Mouse (Mus musculus) lung, embryonic 15.5 days (tissue): ENCODE measurements around the gene Gm10643. TPM values are rescaled to one million over a fixed set of nuclear protein-coding genes. Genes with fewer than 3 reads are reported as not detected.

Source experiments
- ATAC-seq: fragments of 200-750 bp; cut with Nextera tagmentation; 2 replicates; pipeline ENCODE4 v1.8.0; 2017; ENCODE audit warnings: moderate number of reproducible peaks, borderline replicate concordance; ENCODE audit not compliant: low FRiP score, low TSS enrichment; ENCODE audit errors: extremely low read depth
- H3K27ac ChIP-seq: fragments of 300-500 bp; sonication (generic); 2 replicates; pipeline ENCODE4 v1.5.1; 2015; ENCODE audit warnings: moderate library complexity, mild to moderate bottlenecking, inconsistent platforms
- H3K27me3 ChIP-seq: fragments of 300-500 bp; sonication (generic); 2 replicates; pipeline ENCODE4 v1.6.1; 2015; ENCODE audit warnings: inconsistent platforms
- H3K36me3 ChIP-seq: fragments of 300-500 bp; sonication (generic); 2 replicates; pipeline ENCODE4 v1.6.1; 2015; ENCODE audit warnings: inconsistent platforms
- H3K4me1 ChIP-seq: fragments of 300-500 bp; sonication (generic); 2 replicates; pipeline ENCODE4 v1.6.1; 2015; ENCODE audit warnings: inconsistent platforms
- H3K4me2 ChIP-seq: fragments of 300-500 bp; sonication (generic); 2 replicates; pipeline ENCODE4 v1.6.1; 2015; ENCODE audit warnings: inconsistent platforms, mild to moderate bottlenecking, moderate library complexity
- H3K4me3 ChIP-seq: fragments of 300-500 bp; sonication (generic); 2 replicates; pipeline ENCODE4 v1.5.1; 2015; ENCODE audit warnings: mild to moderate bottlenecking, inconsistent platforms
- H3K9ac ChIP-seq: fragments of 300-500 bp; sonication (generic); 2 replicates; pipeline ENCODE4 v1.6.1; 2015; ENCODE audit warnings: inconsistent platforms
- H3K9me3 ChIP-seq: fragments of 300-500 bp; sonication (generic); 2 replicates; pipeline ENCODE4 v1.6.1; 2016; ENCODE audit warnings: inconsistent platforms
- WGBS: fragments of 180-500 bp; shearing (Covaris S2); methylation state at CpG from one replicate; pipeline ENCODE4 v1.1.7; 2015; 5-methylcytosine and 5-hydroxymethylcytosine counted together
- polyA plus RNA-seq: library from polyadenylated mRNA; unstranded; fragments of >200 nt; fragmentation: Nextera tagmentation; extraction: Ambion mirVana; gene quantifications from 2 replicates; pipeline ENCODE4 v1.2.1, GENCODE M21; 2015

The Gm10643 gene
- polyA plus RNA-seq, 1 experiment from 2014 or later = 1.3 TPM

- no peak overlapping the region for H3K4me2 ChIP-seq
- no peaks in the 10 kb centered on the region for H3K36me3 ChIP-seq
- no peaks in the 10 kb centered on the region for H3K27me3 ChIP-seq
- H3K4me1 ChIP-seq = peaks cover 8% of the 10 kb centered on the region
- H3K4me3 ChIP-seq = no peak overlapping the region
- no peak overlapping the region for H3K27ac ChIP-seq
- no peak overlapping the region for H3K9ac ChIP-seq
- 93% methylated on average over 5 of the region's 5 CpGs for WGBS
- H3K9me3 ChIP-seq = no peaks in the 10 kb centered on the region
- no peak for ATAC-seq
Observed at GRCm38 (mm10) chr8:84053229-84053628, 11.7 kb downstream of the Gm10643 start.

GRCm38 (mm10) chr8:84052746-84053145, 12.2 kb downstream of the Gm10643 start:
- WGBS = 17% methylated on average over 3 of the region's 3 CpGs
- Histone ChIP-seq H3K36me3 (no peaks in the 10 kb centered on the region), H3K27ac (no peak overlapping the region), H3K9ac (no peak overlapping the region), H3K9me3 (no peaks in the 10 kb centered on the region), H3K4me2 (no peak overlapping the region), H3K27me3 (no peaks in the 10 kb centered on the region), H3K4me1 (peaks cover 8% of the 10 kb centered on the region), H3K4me3 (no peak overlapping the region)
- peak; percentile 59; the same call in 1 of the 2 replicates for ATAC-seq

- Histone ChIP-seq H3K9me3 (no peaks in the 10 kb centered on the region; the same call in 1 of the 2 replicates), H3K27me3 (peaks cover 29% of the 10 kb centered on the region), H3K36me3 (no peaks in the 10 kb centered on the region), H3K4me2 (no peak overlapping the region), H3K9ac (no peak overlapping the region), H3K4me3 (no peak overlapping the region), H3K4me1 (peaks cover 8% of the 10 kb centered on the region), H3K27ac (no peak overlapping the region)
- WGBS = 57% methylated on average over 5 of the region's 5 CpGs
- no peak for ATAC-seq
Observed at GRCm38 (mm10) chr8:84048171-84048570, 16.8 kb downstream of the Gm10643 start.

- Histone ChIP-seq H3K9me3 (no peaks in the 10 kb centered on the region; the same call in 1 of the 2 replicates), H3K27me3 (peaks cover 45% of the 10 kb centered on the region), H3K9ac (no peak overlapping the region), H3K4me1 (peaks cover 10% of the 10 kb centered on the region), H3K36me3 (no peaks in the 10 kb centered on the region), H3K4me2 (no peak overlapping the region), H3K4me3 (no peak overlapping the region), H3K27ac (no peak overlapping the region)
- 73% methylated on average over 3 of the region's 3 CpGs for WGBS
- ATAC-seq = no peak
Observed at GRCm38 (mm10) chr8:84046505-84046904, 18.4 kb downstream of the Gm10643 start.

GRCm38 (mm10) chr8:84044900-84045299, 20.0 kb downstream of the Gm10643 start, which contains the start of gene Rln3:
Gene Rln3 (minus strand): TSS chr8:84045000.
- Histone ChIP-seq H3K27ac (no peak within 1 kb of the TSS), H3K4me1 (peaks cover 10% of the 10 kb centered on the region), H3K36me3 (no peaks in the 10 kb centered on the region), H3K27me3 (peaks cover 53% of the 10 kb centered on the region), H3K4me2 (0 out of 2 replicates have a peak within 1 kb of the TSS, but pooled peaks have one; percentile 16), H3K9me3 (no peaks in the 10 kb centered on the region; the same call in 1 of the 2 replicates), H3K9ac (no peak within 1 kb of the TSS), H3K4me3 (no peak within 1 kb of the TSS)
- no peak for ATAC-seq
- 5% methylated on average over 9 of the region's 9 CpGs for WGBS

- WGBS = 7% methylated on average over 7 of the region's 7 CpGs
- H3K36me3 ChIP-seq = no peaks in the 10 kb centered on the region
- no peak overlapping the region for H3K27ac ChIP-seq
- H3K4me1 ChIP-seq = peaks cover 10% of the 10 kb centered on the region
- no peak overlapping the region for H3K4me2 ChIP-seq
- H3K4me3 ChIP-seq = no peak overlapping the region
- H3K9ac ChIP-seq = no peak overlapping the region
- peaks cover 53% of the 10 kb centered on the region for H3K27me3 ChIP-seq
- no peaks in the 10 kb centered on the region; the same call in 1 of the 2 replicates for H3K9me3 ChIP-seq
- ATAC-seq = no peak
Observed at GRCm38 (mm10) chr8:84044103-84044502, 20.8 kb downstream of the Gm10643 start.

- Histone ChIP-seq H3K9me3 (no peaks in the 10 kb centered on the region; the same call in 1 of the 2 replicates), H3K27me3 (peaks cover 53% of the 10 kb centered on the region), H3K4me2 (peak overlapping the region; percentile 76), H3K4me1 (peaks cover 10% of the 10 kb centered on the region), H3K9ac (no peak overlapping the region), H3K4me3 (peak overlapping the region; percentile 39; the same call in 1 of the 2 replicates), H3K27ac (no peak overlapping the region), H3K36me3 (no peaks in the 10 kb centered on the region)
- WGBS = 30% methylated on average over 12 of the region's 12 CpGs
- ATAC-seq = no peak; the same call in 1 of the 2 replicates
Observed at GRCm38 (mm10) chr8:84042948-84043342, 22.0 kb downstream of the Gm10643 start.

GRCm38 (mm10) chr8:84042066-84042947, 22.6 kb downstream of the Gm10643 start, which contains the start of gene Il27ra:
Gene Il27ra (minus strand): TSS chr8:84042589.
- peak; percentile 58; the same call in 1 of the 2 replicates for ATAC-seq
- peak within 1 kb of the TSS; percentile 39 for H3K4me3 ChIP-seq
- H3K9me3 ChIP-seq = no peaks in the 10 kb centered on the region; the same call in 1 of the 2 replicates
- H3K9ac ChIP-seq = peak within 1 kb of the TSS; percentile 33
- H3K4me1 ChIP-seq = peaks cover 10% of the 10 kb centered on the region
- H3K4me2 ChIP-seq = peak within 1 kb of the TSS; percentile 76
- H3K27ac ChIP-seq = no peak within 1 kb of the TSS
- H3K27me3 ChIP-seq = peaks cover 53% of the 10 kb centered on the region
- WGBS = 4% methylated on average over 40 of the region's 40 CpGs
- H3K36me3 ChIP-seq = no peaks in the 10 kb centered on the region

- Histone ChIP-seq H3K27ac (no peak overlapping the region), H3K4me2 (no peak overlapping the region), H3K4me3 (no peak overlapping the region), H3K4me1 (peaks cover 10% of the 10 kb centered on the region), H3K27me3 (peaks cover 33% of the 10 kb centered on the region), H3K9ac (no peak overlapping the region), H3K9me3 (no peaks in the 10 kb centered on the region), H3K36me3 (no peaks in the 10 kb centered on the region)
- peak; percentile 4; the same call in 1 of the 2 replicates for ATAC-seq
- WGBS = 3% methylated on average over 5 of the region's 5 CpGs
Observed at GRCm38 (mm10) chr8:84039050-84039449, 25.9 kb downstream of the Gm10643 start.

GRCm38 (mm10) chr8:84038015-84038414, 26.9 kb downstream of the Gm10643 start:
- Histone ChIP-seq H3K27ac (no peak overlapping the region), H3K4me1 (peaks cover 10% of the 10 kb centered on the region), H3K4me3 (no peak overlapping the region), H3K27me3 (peaks cover 22% of the 10 kb centered on the region), H3K9ac (no peak overlapping the region), H3K9me3 (no peaks in the 10 kb centered on the region), H3K4me2 (no peak overlapping the region), H3K36me3 (no peaks in the 10 kb centered on the region)
- no peak for ATAC-seq
- WGBS = 56% methylated on average over 5 of the region's 5 CpGs

GRCm38 (mm10) chr8:84032777-84033176, 32.2 kb downstream of the Gm10643 start:
- H3K9ac ChIP-seq = no peak overlapping the region
- no peaks in the 10 kb centered on the region for H3K9me3 ChIP-seq
- 0 out of 2 replicates have a peak, but pooled peaks cover 3% of the 10 kb centered on the region for H3K27me3 ChIP-seq
- no peak for ATAC-seq
- H3K4me1 ChIP-seq = no peaks in the 10 kb centered on the region
- no peaks in the 10 kb centered on the region for H3K36me3 ChIP-seq
- H3K27ac ChIP-seq = no peak overlapping the region
- H3K4me2 ChIP-seq = no peak overlapping the region
- WGBS = 68% methylated on average over 4 of the region's 4 CpGs
- no peak overlapping the region for H3K4me3 ChIP-seq

GRCm38 (mm10) chr8:84029272-84029671, 35.7 kb downstream of the Gm10643 start:
- no peaks in the 10 kb centered on the region for H3K9me3 ChIP-seq
- peaks cover 25% of the 10 kb centered on the region for H3K27me3 ChIP-seq
- H3K9ac ChIP-seq = no peak overlapping the region
- no peak overlapping the region for H3K4me2 ChIP-seq
- peaks cover 13% of the 10 kb centered on the region for H3K4me1 ChIP-seq
- no peak overlapping the region for H3K4me3 ChIP-seq
- 80% methylated on average over 5 of the region's 5 CpGs for WGBS
- no peak overlapping the region for H3K27ac ChIP-seq
- H3K36me3 ChIP-seq = no peaks in the 10 kb centered on the region
- ATAC-seq = no peak
